Mouse (Mus musculus): Measurements from ENCODE around the gene Saal1. TPM values are rescaled to one million over a fixed set of nuclear protein-coding genes. Genes with fewer than 3 reads are reported as not detected.
A peak's percentile ranks its signal among the peaks of the same experiment; 100 is the strongest.
"Not testable (repeated sequence)": the region's sequence is repeated elsewhere in the genome, so short reads cannot be mapped to it uniquely, and the experiment has no call there.

The Saal1 gene
- polyA plus RNA-seq, 1 experiment from 2014 or later, result 17.6 TPM

GRCm38 (mm10) chr7:46678417-46678816 is 32.1 kb downstream of the Saal1 start:
- Histone ChIP-seq H3K9me3 (no peaks in the 10 kb centered on the region), H3K9ac (no peak overlapping the region), H3K4me3 (no peak overlapping the region), H3K4me1 (replicated peaks) (0 out of 2 replicates have a peak, but pooled peaks cover 4% of the 10 kb centered on the region), H3K36me3 (no peaks in the 10 kb centered on the region), H3K27ac (no peak overlapping the region), H3K27me3 (no peaks in the 10 kb centered on the region), H3K4me2 (no peak overlapping the region)
- 93% methylated on average over 3 of the region's 3 CpGs for WGBS
- no peak for ATAC-seq (ENCODE audit: low FRiP score)

GRCm38 (mm10) chr7:46676808-46677360 is 33.6 kb downstream of the Saal1 start:
- H3K27ac ChIP-seq, result no peak overlapping the region
- H3K4me2 ChIP-seq, result no peak overlapping the region
- WGBS, result 54% methylated on average over 5 of the region's 5 CpGs
- H3K4me1 ChIP-seq (replicated peaks), result 0 out of 2 replicates have a peak, but pooled peaks cover 4% of the 10 kb centered on the region
- no peak overlapping the region for H3K4me3 ChIP-seq
- no peaks in the 10 kb centered on the region for H3K36me3 ChIP-seq
- 0 out of 2 replicates have a peak, but pooled peaks have one; percentile 24 for ATAC-seq (ENCODE audit: low FRiP score)
- no peaks in the 10 kb centered on the region for H3K9me3 ChIP-seq
- no peaks in the 10 kb centered on the region for H3K27me3 ChIP-seq
- no peak overlapping the region for H3K9ac ChIP-seq

- H3K27ac ChIP-seq, result no peak overlapping the region
- WGBS, result 89% methylated on average over 8 of the region's 8 CpGs
Observed at GRCm38 (mm10) chr7:46675886-46676285, 34.6 kb downstream of the Saal1 start.

DNA sequence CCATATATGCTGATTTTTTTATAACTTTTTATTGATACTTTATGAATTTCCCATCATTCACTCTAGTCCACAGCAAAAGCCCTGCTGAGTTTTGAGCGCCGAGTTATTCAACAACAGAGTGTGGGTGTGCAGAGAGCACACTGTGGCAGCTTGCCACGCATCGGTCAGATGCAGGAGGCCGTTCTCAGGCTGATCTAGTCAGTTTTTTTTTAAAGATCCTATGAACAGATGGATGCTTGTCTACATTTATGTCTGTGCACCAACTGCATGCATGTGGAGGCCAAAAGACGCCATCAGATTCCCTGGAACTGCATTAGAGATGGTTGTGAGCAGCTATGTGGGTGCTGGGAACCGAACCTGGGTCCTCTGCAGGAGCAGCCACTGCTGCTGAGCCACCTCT is 35.4 kb downstream of the Saal1 start:
- no peak overlapping the region for H3K27ac ChIP-seq
- H3K9me3 ChIP-seq, result no peaks in the 10 kb centered on the region
- no peak overlapping the region for H3K4me3 ChIP-seq
- no peaks in the 10 kb centered on the region for H3K36me3 ChIP-seq
- no peaks in the 10 kb centered on the region for H3K27me3 ChIP-seq
- WGBS, result 91% methylated on average over 7 of the region's 7 CpGs
- no peak overlapping the region for H3K9ac ChIP-seq
- H3K4me1 ChIP-seq (replicated peaks), result 0 out of 2 replicates have a peak, but pooled peaks cover 4% of the 10 kb centered on the region
- no peak for ATAC-seq (ENCODE audit: low FRiP score)
- no peak overlapping the region for H3K4me2 ChIP-seq

More at GRCm38 (mm10) chr7:46675886-46676285, 34.6 kb downstream of the Saal1 start:
- no peak for ATAC-seq (ENCODE audit: low FRiP score)
- Histone ChIP-seq H3K9ac (no peak overlapping the region), H3K27me3 (no peaks in the 10 kb centered on the region), H3K4me1 (replicated peaks) (0 out of 2 replicates have a peak, but pooled peaks cover 4% of the 10 kb centered on the region), H3K4me2 (no peak overlapping the region), H3K9me3 (no peaks in the 10 kb centered on the region), H3K36me3 (no peaks in the 10 kb centered on the region), H3K4me3 (no peak overlapping the region)

DNA sequence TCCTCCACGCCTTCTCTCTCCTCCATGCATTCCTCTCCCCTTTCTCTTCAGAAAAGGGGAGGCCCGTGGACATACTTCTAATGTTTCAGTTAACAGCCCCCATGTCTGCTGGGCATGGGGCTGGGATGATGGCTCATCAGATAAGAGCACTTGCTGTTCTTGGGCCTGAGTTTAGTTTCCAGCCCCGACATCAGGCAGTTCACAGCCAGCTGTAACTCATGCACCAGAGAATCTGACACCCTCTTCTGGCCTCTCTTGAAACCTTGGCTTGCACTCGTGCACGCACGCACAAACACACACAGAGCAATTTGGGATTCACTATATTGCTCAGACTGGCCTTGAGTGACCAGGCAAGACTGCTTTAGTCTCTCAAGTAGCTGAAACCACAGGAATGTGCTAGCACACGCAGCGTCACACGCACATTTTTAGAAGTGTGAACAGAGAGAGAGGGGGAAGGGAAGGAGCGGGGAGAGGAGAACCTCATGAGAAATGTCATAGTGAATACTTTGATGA is 38.3 kb downstream of the Saal1 start, which contains the start of gene Tph1:
Gene Tph1 (minus strand): TSS at position 378 of the 513 bp plus-strand sequence.
- no peaks in the 10 kb centered on the region for H3K36me3 ChIP-seq
- no peak within 1 kb of the TSS for H3K9ac ChIP-seq
- H3K4me3 ChIP-seq, result no peak within 1 kb of the TSS
- no peak within 1 kb of the TSS for H3K4me2 ChIP-seq
- peaks cover 10% of the 10 kb centered on the region for H3K27me3 ChIP-seq
- no peaks in the 10 kb centered on the region for H3K9me3 ChIP-seq
- ATAC-seq (ENCODE audit: low FRiP score), result no peak
- no peak within 1 kb of the TSS for H3K27ac ChIP-seq
- 70% methylated on average over 10 of the region's 10 CpGs for WGBS
- peaks cover 8% of the 10 kb centered on the region for H3K4me1 ChIP-seq (replicated peaks)

DNA sequence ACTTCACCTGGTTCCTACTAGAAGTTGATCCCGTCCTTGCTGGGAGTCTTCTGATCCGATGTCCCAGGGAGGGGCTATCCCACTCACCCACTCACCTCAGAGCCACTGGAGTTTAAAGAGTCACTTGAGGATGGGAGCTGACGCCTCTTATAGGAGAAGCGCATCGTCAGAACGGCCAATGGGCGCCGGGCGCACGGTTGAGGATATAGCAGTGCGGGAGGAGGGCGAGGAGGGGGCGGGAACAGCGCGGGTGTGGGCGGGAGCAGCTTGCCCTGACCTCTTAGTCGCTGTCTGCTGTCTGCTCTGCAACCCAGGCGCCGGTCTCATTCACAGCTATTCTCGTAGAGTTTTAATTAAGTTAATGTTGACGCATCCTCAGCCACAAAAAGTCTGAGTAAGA is 43.2 kb downstream of the Saal1 start:
- H3K27me3 ChIP-seq, result peaks cover 36% of the 10 kb centered on the region
- WGBS, result under 1% methylated on average over 20 of the region's 21 CpGs
- H3K27ac ChIP-seq, result no peak overlapping the region
- peak overlapping the region; percentile 18; the same call in 1 of the 2 replicates for H3K4me3 ChIP-seq
- peak; percentile 65 for ATAC-seq (ENCODE audit: low FRiP score)
- peak overlapping the region; percentile 48 for H3K4me2 ChIP-seq
- peaks cover 9% of the 10 kb centered on the region for H3K4me1 ChIP-seq (replicated peaks)
- H3K36me3 ChIP-seq, result no peaks in the 10 kb centered on the region
- no peak overlapping the region for H3K9ac ChIP-seq
- H3K9me3 ChIP-seq, result no peaks in the 10 kb centered on the region

DNA sequence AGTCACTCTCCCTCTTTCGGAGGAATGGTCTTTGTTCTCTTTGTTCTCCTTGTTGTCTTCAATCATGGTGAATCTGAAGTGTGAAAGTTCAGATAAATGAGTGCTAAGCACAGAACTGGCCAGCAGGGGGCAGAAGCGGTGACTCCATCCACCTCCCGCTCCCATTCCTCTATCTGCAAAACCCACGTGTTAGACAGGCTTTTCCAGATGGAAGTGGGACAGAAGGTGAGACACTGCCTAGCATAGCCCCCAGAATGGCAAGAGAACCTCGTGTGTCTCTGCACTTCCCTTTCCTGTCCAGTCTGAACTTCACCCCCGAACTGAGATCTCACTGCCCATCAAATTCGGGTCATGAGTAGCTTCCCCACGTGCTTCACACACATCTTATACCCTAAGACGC is 45.2 kb downstream of the Saal1 start:
- WGBS, result 42% methylated on average over 9 of the region's 9 CpGs
- H3K9ac ChIP-seq, result no peak overlapping the region
- peaks cover 41% of the 10 kb centered on the region for H3K27me3 ChIP-seq
- no peak overlapping the region for H3K27ac ChIP-seq
- no peaks in the 10 kb centered on the region for H3K9me3 ChIP-seq
- no peak for ATAC-seq (ENCODE audit: low FRiP score)
- no peak overlapping the region for H3K4me3 ChIP-seq
- no peaks in the 10 kb centered on the region for H3K36me3 ChIP-seq
- H3K4me2 ChIP-seq, result no peak overlapping the region
- peaks cover 18% of the 10 kb centered on the region for H3K4me1 ChIP-seq (replicated peaks)

- no peak for ATAC-seq (ENCODE audit: low FRiP score)
- Histone ChIP-seq H3K27ac (no peak overlapping the region), H3K4me3 (peak overlapping the region; percentile 16), H3K36me3 (no peaks in the 10 kb centered on the region), H3K27me3 (peaks cover 26% of the 10 kb centered on the region), H3K4me2 (peak overlapping the region; percentile 35; the same call in 1 of the 2 replicates), H3K9ac (peak overlapping the region; percentile 39; the same call in 1 of the 2 replicates), H3K9me3 (no peaks in the 10 kb centered on the region), H3K4me1 (replicated peaks) (peaks cover 10% of the 10 kb centered on the region)
- 12% methylated on average over 18 of the region's 18 CpGs for WGBS
Observed at GRCm38 (mm10) chr7:46661591-46662090, 48.8 kb downstream of the Saal1 start.

DNA sequence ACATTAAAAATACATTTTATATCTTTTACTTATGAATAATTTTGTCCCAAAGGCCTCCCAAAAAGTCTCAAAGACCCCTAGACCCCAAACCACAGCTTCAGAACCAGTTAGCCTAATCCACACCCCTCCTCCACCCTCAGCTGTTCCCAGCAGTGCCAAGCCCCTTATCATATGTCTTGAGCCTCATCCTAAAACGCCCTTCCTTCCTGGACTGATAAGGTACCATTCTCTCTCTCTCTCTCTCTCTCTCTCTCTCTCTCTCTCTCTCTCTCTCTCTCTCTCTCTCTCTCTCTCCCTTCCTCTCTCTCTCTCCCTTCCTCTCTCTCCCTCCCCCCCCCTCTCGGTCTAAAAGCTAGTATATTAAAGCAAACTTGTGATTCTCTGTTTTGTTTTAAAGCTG is 58.2 kb downstream of the Saal1 start:
- Histone ChIP-seq H3K36me3 (no peaks in the 10 kb centered on the region), H3K27me3 (0 out of 2 replicates have a peak, but pooled peaks cover 3% of the 10 kb centered on the region), H3K4me2 (no peak overlapping the region), H3K4me3 (no peak overlapping the region), H3K27ac (no peak overlapping the region), H3K9me3 (no peaks in the 10 kb centered on the region), H3K9ac (no peak overlapping the region), H3K4me1 (replicated peaks) (no peaks in the 10 kb centered on the region)
- no peak for ATAC-seq (ENCODE audit: low FRiP score)
- 70% methylated on average over 2 of the region's 2 CpGs for WGBS

GRCm38 (mm10) chr7:46650231-46650630 is 60.2 kb downstream of the Saal1 start:
- not testable (repeated sequence) for H3K36me3 ChIP-seq; H3K4me2 ChIP-seq; H3K27me3 ChIP-seq; H3K9ac ChIP-seq; H3K27ac ChIP-seq; H3K4me3 ChIP-seq; H3K4me1 ChIP-seq (replicated peaks); H3K9me3 ChIP-seq; ATAC-seq (ENCODE audit: low FRiP score)
- 52% methylated on average over 5 of the region's 5 CpGs for WGBS

DNA sequence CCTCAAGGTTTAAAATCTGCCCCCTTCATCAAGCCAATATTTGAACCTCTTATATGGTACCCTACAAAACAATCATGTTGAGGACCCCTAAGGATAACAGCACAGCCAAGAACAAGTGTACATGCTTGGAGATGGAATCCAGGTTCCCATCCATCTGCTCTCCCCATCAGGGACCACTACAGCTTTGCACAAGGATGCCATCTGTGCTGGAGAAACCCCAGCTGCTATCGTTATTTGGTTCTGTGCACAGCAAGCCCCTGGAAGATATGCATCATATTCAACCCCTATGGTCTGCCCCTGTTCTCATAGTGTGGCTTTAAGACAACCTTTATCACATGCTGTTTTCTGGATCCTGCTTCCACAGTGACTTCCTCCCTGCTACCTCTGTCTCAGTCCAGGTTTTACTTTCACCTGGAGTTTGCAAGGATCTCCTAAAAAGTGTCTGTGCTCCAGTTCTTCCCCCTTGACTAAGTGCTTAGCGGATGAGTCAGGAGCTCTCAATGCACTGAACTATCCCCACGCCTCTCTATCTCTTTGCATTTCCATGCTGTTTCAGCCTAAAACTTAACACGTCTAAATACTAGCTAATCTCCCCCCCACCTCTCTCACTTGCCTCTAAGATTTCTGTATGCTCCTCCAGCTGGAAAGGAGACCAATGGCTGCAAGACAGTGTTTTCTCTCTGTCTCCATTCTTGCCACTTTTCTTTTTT is 61.9 kb downstream of the Saal1 start:
- no peak overlapping the region for H3K27ac ChIP-seq
- 75% methylated on average over 4 of the region's 4 CpGs for WGBS
- no peaks in the 10 kb centered on the region for H3K36me3 ChIP-seq
- no peak overlapping the region for H3K4me2 ChIP-seq
- no peak overlapping the region for H3K4me3 ChIP-seq
- H3K27me3 ChIP-seq, result peaks cover 7% of the 10 kb centered on the region; the same call in 1 of the 2 replicates
- no peaks in the 10 kb centered on the region for H3K9me3 ChIP-seq
- no peak for ATAC-seq (ENCODE audit: low FRiP score)
- no peak overlapping the region for H3K9ac ChIP-seq
- H3K4me1 ChIP-seq (replicated peaks), result no peaks in the 10 kb centered on the region

GRCm38 (mm10) chr7:46643172-46643571 is 67.3 kb downstream of the Saal1 start:
- H3K27ac ChIP-seq, result no peak overlapping the region

More at GRCm38 (mm10) chr7:46643172-46643571, 67.3 kb downstream of the Saal1 start:
- H3K27me3 ChIP-seq, result peaks cover 19% of the 10 kb centered on the region
- no peak overlapping the region for H3K4me3 ChIP-seq
- no peak overlapping the region for H3K9ac ChIP-seq
- peaks cover 20% of the 10 kb centered on the region for H3K4me1 ChIP-seq (replicated peaks)
- H3K36me3 ChIP-seq, result no peaks in the 10 kb centered on the region
- H3K9me3 ChIP-seq, result no peaks in the 10 kb centered on the region
- no peak for ATAC-seq (ENCODE audit: low FRiP score)
- 93% methylated on average over 1 of the region's 1 CpGs for WGBS
- no peak overlapping the region for H3K4me2 ChIP-seq
